In the genomic region with DNA sequence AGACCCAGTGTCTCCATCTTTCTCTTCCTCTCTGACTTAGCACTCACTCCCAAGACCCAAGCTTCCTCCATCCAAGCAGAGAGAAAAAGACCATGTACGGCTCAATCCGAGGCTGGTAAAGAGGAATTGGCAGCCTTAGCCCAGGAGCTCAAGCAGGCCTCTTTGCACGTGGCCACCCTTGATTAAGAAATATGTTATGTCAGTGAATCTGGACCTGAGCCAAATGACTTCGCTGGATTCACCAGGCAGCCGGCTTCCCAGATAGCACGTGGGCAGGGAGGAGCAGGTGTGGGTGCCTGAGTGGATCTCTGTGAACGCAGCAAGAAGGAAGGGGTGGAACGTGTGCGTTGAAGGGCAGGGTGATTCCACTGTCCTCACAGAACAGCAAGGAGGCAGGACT, we compare ENCODE assay signal across 9 mouse cellular contexts. TPM values are rescaled to one million over a fixed set of nuclear protein-coding genes. Genes with fewer than 3 reads are reported as not detected.
DNase-seq lines count a peak whose midpoint lies in the region; ATAC-seq lines count a peak whose summit lies in the region.
"Had no signal": no experiment of that assay in that cellular context is flagged by ENCODE, and none has a peak within 500 bp of the region (broad histone marks: within the 10 kb centered on the region; RNA-seq: fewer than 3 reads in every experiment).

No protein-coding gene starts in this region.

- H3K4me2 ChIP-seq in heart, embryonic 12.5 days = no peak overlapping the region
- no peak overlapping the region for H3K4me2 ChIP-seq in hindbrain, embryonic 13.5 days

- no peaks in the 10 kb centered on the region for H3K9me3 ChIP-seq in heart, embryonic 12.5 days (replicated peaks)
- H3K9me3 ChIP-seq in hindbrain, embryonic 13.5 days = no peaks in the 10 kb centered on the region

- no peak for ATAC-seq in heart, embryonic 12.5 days (ENCODE audit: insufficient number of reproducible peaks, low FRiP score)
- peak; percentile 89 for ATAC-seq in hindbrain, embryonic 13.5 days (ENCODE audit: low FRiP score)

- H3K27ac ChIP-seq in heart, embryonic 12.5 days (ENCODE audit: poor library complexity, severe bottlenecking) = no peak overlapping the region
- H3K27ac ChIP-seq in hindbrain, embryonic 13.5 days = peak overlapping the region; percentile 40; the same call in 1 of the 2 replicates
- H3K27ac ChIP-seq: liver, embryonic 14.5 days had no signal

- 26% methylated on average over 9 of the region's 9 CpGs for WGBS in heart, embryonic 12.5 days
- WGBS in hindbrain, embryonic 13.5 days = 24% methylated on average over 9 of the region's 9 CpGs

- H3K36me3 ChIP-seq in heart, embryonic 12.5 days = no peaks in the 10 kb centered on the region
- no peaks in the 10 kb centered on the region for H3K36me3 ChIP-seq in hindbrain, embryonic 13.5 days

- no peaks in the 10 kb centered on the region for H3K27me3 ChIP-seq in heart, embryonic 12.5 days (replicated peaks)
- H3K27me3 ChIP-seq in hindbrain, embryonic 13.5 days = no peaks in the 10 kb centered on the region

- no peak overlapping the region for H3K4me3 ChIP-seq in heart, embryonic 12.5 days
- H3K4me3 ChIP-seq in hindbrain, embryonic 13.5 days = no peak overlapping the region

- intact Hi-C loops in heart, postnatal 25 days (cut with DNase I) = no loop called here

- peaks cover 12% of the 10 kb centered on the region for H3K4me1 ChIP-seq in heart, embryonic 12.5 days (replicated peaks)
- H3K4me1 ChIP-seq in hindbrain, embryonic 13.5 days (replicated peaks) = peaks cover 11% of the 10 kb centered on the region; the same call in 1 of the 2 replicates

- 0 out of 2 replicates have a peak overlapping the region, but pooled peaks have one; percentile 3 for H3K9ac ChIP-seq in heart, embryonic 12.5 days
- H3K9ac ChIP-seq in hindbrain, embryonic 13.5 days = no peak overlapping the region
- H3K9ac ChIP-seq: liver, embryonic 14.5 days had no signal

- no peak for DNase-seq in heart, postnatal 25 days (ENCODE audit: low spot score)
- DNase-seq in MEL-GATA-1-ER (ENCODE audit: extremely low read depth, low read depth) = peak; percentile 12
- DNase-seq in cerebellum, adult 11 months = peak; percentile 11
- DNase-seq in lung, postnatal 10 days = peak; percentile 21
- peak; percentile 39 for DNase-seq in telencephalon, adult 2 months (ENCODE audit: low read depth, low spot score)
- DNase-seq in ovary, postnatal 14 days (ENCODE audit: low spot score) = no peak

RNA-seq across cellular contexts. Expression of gene Akap12, which starts 33.1 kb away (rescaled TPM):
- 52.6 and 54.2 TPM in 2 replicates for polyA plus RNA-seq in heart, embryonic 12.5 days (2016; fragmentation: Nextera tagmentation; extraction: Ambion mirVana)
- total RNA-seq in heart, postnatal 25 days (2021) = 10 to 100 TPM; 23.7 to 25.3 TPM
- polyA plus RNA-seq in hindbrain, embryonic 13.5 days (2015; fragmentation: Nextera tagmentation; extraction: Ambion mirVana) = 47.8 and 50.5 TPM in 2 replicates

Comparison
In these comparisons a context has a peak if more than half of its experiments do, and no peak if none do; other contexts are left out.
1. DNase-seq: peak in MEL-GATA-1-ER (single experiment), cerebellum, adult 11 months (single experiment), lung, postnatal 10 days (single experiment) and telencephalon, adult 2 months (single experiment); none in heart, postnatal 25 days (single experiment) and ovary, postnatal 14 days (single experiment).